Mouse (Mus musculus): ENCODE measurements around the gene Dbndd2.

DNA sequence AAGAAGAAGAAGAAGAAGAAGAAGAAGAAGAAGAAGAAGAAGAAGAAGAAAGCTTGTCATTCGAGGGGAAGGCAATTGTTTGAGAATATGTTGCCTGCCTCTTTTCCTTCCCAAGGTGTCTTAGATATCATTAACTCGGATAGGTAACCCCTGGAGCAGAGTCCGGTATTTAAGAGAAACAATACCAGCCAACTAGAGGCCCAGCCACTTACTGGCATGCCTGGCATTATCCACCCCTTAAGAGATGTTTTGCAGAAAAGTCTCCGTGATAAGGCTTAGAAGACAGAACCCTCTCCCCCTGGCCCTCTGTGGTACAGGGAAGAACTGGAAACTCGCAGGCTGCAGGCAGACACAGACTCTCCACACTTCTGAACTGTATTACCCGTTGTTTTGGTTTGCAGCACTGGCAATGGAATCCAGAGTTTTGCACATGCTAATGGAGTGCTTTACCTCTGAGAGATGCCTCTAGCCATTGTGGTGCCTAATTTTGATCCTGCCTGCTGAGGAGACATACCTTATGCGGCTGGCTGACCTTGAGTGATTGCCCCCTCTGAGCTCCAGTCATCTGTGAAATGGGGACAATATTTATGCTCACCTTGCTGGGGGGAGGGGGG is 31.9 kb upstream of the Dbndd2 start:
- no peak for TF ChIP-seq POLR2A (IDR thresholded peaks at IDR 0.05; ENCODE audit: control insufficient read depth, extremely low read depth, insufficient read depth, low read length, poor library complexity)
- no peak for TF ChIP-seq CTCF (IDR thresholded peaks at IDR 0.05; ENCODE audit: borderline replicate concordance, control insufficient read depth, extremely low read depth, insufficient read depth, low read length, poor library complexity)

Data from thymus, adult 2 months (tissue).